In the genomic region with DNA sequence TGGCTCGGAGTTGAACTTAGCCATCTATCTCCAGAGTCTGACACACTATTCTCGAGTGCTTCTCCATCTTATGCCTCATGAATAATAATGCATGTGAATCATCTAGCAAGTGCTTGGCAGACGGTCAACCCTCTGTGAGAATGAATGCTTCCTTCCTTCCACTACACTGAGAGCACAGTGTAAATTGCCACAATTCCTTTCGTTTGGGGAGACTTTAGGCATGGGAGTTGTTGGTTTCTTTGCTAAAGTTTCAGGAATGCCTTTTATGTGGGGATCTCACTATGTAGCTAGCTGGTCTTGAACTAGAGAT, we compare ENCODE assay signal across 14 mouse cellular contexts. TPM values are rescaled to one million over a fixed set of nuclear protein-coding genes. Genes with fewer than 3 reads are reported as not detected.
DNase-seq lines count a peak whose midpoint lies in the region; ATAC-seq lines count a peak whose summit lies in the region.
"Had no signal": no experiment of that assay in that cellular context is flagged by ENCODE, and none has a peak within 500 bp of the region (broad histone marks: within the 10 kb centered on the region; RNA-seq: fewer than 3 reads in every experiment).

No protein-coding gene starts in this region.

- WGBS in hindbrain, embryonic 16.5 days = 50% methylated on average over 4 of the region's 4 CpGs
- WGBS in hindbrain, embryonic 11.5 days = 84% methylated on average over 4 of the region's 4 CpGs

- no peaks in the 10 kb centered on the region for H3K27me3 ChIP-seq in hindbrain, embryonic 16.5 days (replicated peaks; ENCODE audit: control insufficient read depth, insufficient read depth, low read length)
- no peaks in the 10 kb centered on the region for H3K27me3 ChIP-seq in hindbrain, embryonic 11.5 days (ENCODE audit: control insufficient read depth, insufficient read depth, low read length)
- H3K27me3 ChIP-seq: embryonic facial prominence, embryonic 15.5 days; hindbrain, embryonic 12.5 days; liver, embryonic 13.5 days had no signal

- no peak overlapping the region for H3K4me2 ChIP-seq in hindbrain, embryonic 16.5 days (ENCODE audit: low read length)
- no peak overlapping the region for H3K4me2 ChIP-seq in hindbrain, embryonic 11.5 days (replicated peaks; ENCODE audit: low read depth, low read length)
- H3K4me2 ChIP-seq: embryonic facial prominence, embryonic 15.5 days; hindbrain, embryonic 12.5 days; liver, embryonic 13.5 days had no signal

- H3K9me3 ChIP-seq in hindbrain, embryonic 16.5 days (ENCODE audit: control insufficient read depth, low read length) = no peaks in the 10 kb centered on the region
- no peaks in the 10 kb centered on the region for H3K9me3 ChIP-seq in hindbrain, embryonic 11.5 days (ENCODE audit: control insufficient read depth, low read length)
- H3K9me3 ChIP-seq: embryonic facial prominence, embryonic 15.5 days; hindbrain, embryonic 12.5 days; liver, embryonic 13.5 days had no signal

- no peaks in the 10 kb centered on the region for H3K36me3 ChIP-seq in hindbrain, embryonic 16.5 days (ENCODE audit: control insufficient read depth, insufficient read depth, low read length)
- H3K36me3 ChIP-seq in hindbrain, embryonic 11.5 days (ENCODE audit: control insufficient read depth, insufficient read depth, low read length) = no peaks in the 10 kb centered on the region
- H3K36me3 ChIP-seq: embryonic facial prominence, embryonic 15.5 days; hindbrain, embryonic 12.5 days; liver, embryonic 13.5 days had no signal

- peak; percentile 40; the same call in 1 of the 2 replicates for ATAC-seq in hindbrain, embryonic 16.5 days
- no peak for ATAC-seq in hindbrain, embryonic 11.5 days (ENCODE audit: low FRiP score)
- ATAC-seq in frontal cortex, adult (ENCODE audit: low TSS enrichment) = peak; percentile 99

- no peak for DNase-seq in hindbrain, embryonic 11.5 days (ENCODE audit: low spot score)
- peak; percentile 72 to 84 for DNase-seq in left cerebral cortex, adult 18-20 months (ENCODE audit: low spot score in 2 of 2)
- DNase-seq in right cerebral cortex, postnatal 36 days (ENCODE audit: low spot score in 2 of 2) = peak; percentile 62 to 77
- no peak for DNase-seq in heart, adult 9 months (ENCODE audit: low spot score in 2 of 2)
- no peak for DNase-seq in thymus, postnatal 4 days
- DNase-seq in gastrocnemius, postnatal 25 days = no peak
- DNase-seq: kidney, postnatal 4 days; liver, embryonic 13.5 days had no signal

- no peak overlapping the region for H3K4me3 ChIP-seq in hindbrain, embryonic 16.5 days (ENCODE audit: low read length)
- H3K4me3 ChIP-seq in hindbrain, embryonic 11.5 days (ENCODE audit: low read depth, low read length) = no peak overlapping the region
- H3K4me3 ChIP-seq: embryonic facial prominence, embryonic 15.5 days; hindbrain, embryonic 12.5 days; liver, embryonic 13.5 days had no signal

- H3K4me1 ChIP-seq in hindbrain, embryonic 16.5 days (ENCODE audit: control insufficient read depth, insufficient read depth, low read depth, low read length) = no peaks in the 10 kb centered on the region
- no peaks in the 10 kb centered on the region for H3K4me1 ChIP-seq in hindbrain, embryonic 11.5 days (replicated peaks; ENCODE audit: control insufficient read depth, insufficient read depth, low read length)
- H3K4me1 ChIP-seq: embryonic facial prominence, embryonic 15.5 days; hindbrain, embryonic 12.5 days; liver, embryonic 13.5 days had no signal

- no peak overlapping the region for H3K27ac ChIP-seq in hindbrain, embryonic 16.5 days (ENCODE audit: low read depth, low read length)
- H3K27ac ChIP-seq in hindbrain, embryonic 11.5 days (ENCODE audit: low read depth, low read length) = no peak overlapping the region
- H3K27ac ChIP-seq: embryonic facial prominence, embryonic 15.5 days; hindbrain, embryonic 12.5 days; liver, embryonic 13.5 days had no signal

- no peak overlapping the region for H3K9ac ChIP-seq in hindbrain, embryonic 16.5 days (ENCODE audit: low read depth, low read length)
- no peak overlapping the region for H3K9ac ChIP-seq in hindbrain, embryonic 11.5 days (ENCODE audit: low read depth, low read length)
- H3K9ac ChIP-seq: embryonic facial prominence, embryonic 15.5 days; hindbrain, embryonic 12.5 days; liver, embryonic 13.5 days had no signal

RNA-seq across cellular contexts. Expression of a gene that starts 32.9 kb away (rescaled TPM):
- 33.9 and 35.0 TPM in 2 replicates for polyA plus RNA-seq in hindbrain, embryonic 16.5 days (2015; fragmentation: Nextera tagmentation; extraction: Ambion mirVana)
- 36.5 and 40.3 TPM in 2 replicates for polyA plus RNA-seq in hindbrain, embryonic 11.5 days (2014; fragmentation: Nextera tagmentation; extraction: Ambion mirVana)
- total RNA-seq in left cerebral cortex, adult 18-20 months (2021) = 10 to 100 TPM; 15.2 to 16.2 TPM
- total RNA-seq in gastrocnemius, postnatal 25 days (2021) = not detected
- total RNA-seq: granulocyte monocyte progenitor cell, adult 5-6 weeks; megakaryocyte progenitor cell, adult 5-6 weeks had no signal
- polyA plus RNA-seq: liver, embryonic 13.5 days had no signal

Comparison
In these comparisons a context has a peak if more than half of its experiments do, and no peak if none do; other contexts are left out.
1. DNase-seq: peak in left cerebral cortex, adult 18-20 months (2 of 2) and right cerebral cortex, postnatal 36 days (2 of 2); none in hindbrain, embryonic 11.5 days (single experiment), heart, adult 9 months (0 of 2), thymus, postnatal 4 days (single experiment) and gastrocnemius, postnatal 25 days (single experiment).
2. RNA of a gene that starts 32.9 kb away (total RNA-seq): 15.2 to 16.2 TPM in left cerebral cortex, adult 18-20 months; not detected in gastrocnemius, postnatal 25 days; every median in the first group is over 10 times any median in the second.